8 mouse cellular contexts compared by ENCODE assay signal in the genomic region with DNA sequence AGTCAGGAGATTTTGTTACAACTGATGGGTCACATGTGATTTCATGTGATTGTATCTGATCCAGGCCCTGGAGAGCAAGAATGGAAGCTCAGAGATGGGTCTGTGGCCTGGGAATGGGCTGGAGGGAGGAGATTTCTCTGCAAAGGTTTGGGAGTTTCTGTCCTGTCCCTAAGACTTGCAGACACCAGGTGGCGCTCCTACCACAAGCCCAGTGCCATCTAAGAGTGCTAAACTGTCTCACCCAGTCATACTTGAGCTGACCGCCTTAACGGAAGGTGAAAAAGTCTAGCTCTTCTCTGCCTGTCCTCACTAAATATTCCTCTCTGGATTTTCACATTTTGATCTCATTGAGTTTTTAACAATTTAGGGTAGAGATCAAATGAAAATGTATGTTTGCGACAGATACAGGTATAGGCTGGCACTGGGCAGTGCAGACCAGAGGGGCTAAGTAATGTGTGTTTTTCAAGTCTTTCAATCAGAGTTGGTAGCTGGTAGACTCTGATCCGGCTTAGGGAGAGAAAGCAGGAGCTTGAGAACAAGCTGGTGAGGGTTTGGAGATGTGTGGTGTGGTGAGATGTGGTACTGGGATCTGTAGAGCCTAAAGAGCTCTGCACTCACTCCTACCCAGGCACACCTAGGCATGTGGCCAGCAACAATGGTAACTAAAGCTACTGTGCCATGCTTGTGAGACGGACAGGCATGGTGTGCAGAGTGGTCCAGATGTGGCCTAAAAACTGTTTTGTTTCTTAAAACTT. TPM values are rescaled to one million over a fixed set of nuclear protein-coding genes. Genes with fewer than 3 reads are reported as not detected.
DNase-seq lines count a peak whose midpoint lies in the region; TF ChIP-seq lines count a peak whose summit lies in the region.

No protein-coding gene starts in this region.

- H3K79me2 ChIP-seq in MEL (ENCODE audit: control insufficient read depth, insufficient read depth, low read length, poor library complexity) = no peaks in the 10 kb centered on the region

- H3K4me1 ChIP-seq in MEL (ENCODE audit: control insufficient read depth in 1 of 2, insufficient read depth in 2 of 2, low read length in 2 of 2) = no peaks in the 10 kb centered on the region

- H3K9ac ChIP-seq in MEL (ENCODE audit: control insufficient read depth, low read depth, low read length, poor library complexity, severe bottlenecking) = no peak overlapping the region

- H3K27ac ChIP-seq in MEL (ENCODE audit: control insufficient read depth, low read depth, low read length) = no peak overlapping the region

- peak; percentile 68 for TF ChIP-seq RAD21 in MEL (IDR thresholded peaks at IDR 0.05; ENCODE audit: low read depth, low read length)

- no peak overlapping the region for H3K4me3 ChIP-seq in MEL (ENCODE audit: control insufficient read depth in 1 of 2, insufficient read depth in 1 of 2, low read depth in 2 of 2, low read length in 2 of 2)

- intact Hi-C loops in gastrocnemius, postnatal 36 days (cut with DNase I) = loop anchor here (1.0 kb wide), 1 partner anchor 56 kb away; no protein-coding TSS in a partner anchor

- peak; percentile 90 to 92 for DNase-seq in B cell, adult 2 months
- peak; percentile 73 for DNase-seq in MEL (ENCODE audit: low read depth, low spot score)
- DNase-seq in cerebellum, adult 9-11 months = peak; percentile 90
- peak; percentile 77 to 81 for DNase-seq in gastrocnemius, postnatal 36 days
- DNase-seq in large intestine, adult 2 months (ENCODE audit: low read depth, low spot score) = peak; percentile 64
- DNase-seq in lung, postnatal 10 days = peak; percentile 92
- DNase-seq in right cerebral cortex, postnatal 36 days (ENCODE audit: low spot score in 2 of 2) = peak; percentile 64 to 75
- peak; percentile 84 for DNase-seq in urinary bladder, postnatal 25 days (ENCODE audit: low spot score)

- TF ChIP-seq CTCF in MEL (IDR thresholded peaks at IDR 0.05 in 2 of 3, conservative IDR thresholded peaks at IDR 0.05 in 1 of 3; ENCODE audit: control insufficient read depth in 1 of 3, insufficient read depth in 1 of 3, low read depth in 2 of 3, low read length in 3 of 3, poor library complexity in 1 of 3, severe bottlenecking in 1 of 3) = peak; percentile 78 to 86 (median 86)

- WGBS in large intestine, adult 2 months = 31% methylated on average over 6 of the region's 6 CpGs

- TF ChIP-seq POLR2A in MEL (IDR thresholded peaks at IDR 0.05; ENCODE audit: control insufficient read depth in 1 of 2, insufficient read depth in 1 of 2, low read depth in 1 of 2, low read length in 2 of 2, poor library complexity in 1 of 2) = no peak

- no peaks in the 10 kb centered on the region for H3K36me3 ChIP-seq in MEL (ENCODE audit: control insufficient read depth in 1 of 2, insufficient read depth in 2 of 2, low read length in 2 of 2)

- H3K9me3 ChIP-seq in MEL (replicated peaks; ENCODE audit: insufficient read depth, low read length) = no peaks in the 10 kb centered on the region

- 0 out of 4 replicates have a peak, but pooled peaks cover 0 to 2% of the 10 kb centered on the region in 2 experiments for H3K27me3 ChIP-seq in MEL (ENCODE audit: control insufficient read depth in 1 of 2, insufficient read depth in 2 of 2, low read length in 2 of 2)

- no peak for TF ChIP-seq EP300 in MEL (IDR thresholded peaks at IDR 0.05; ENCODE audit: low read depth in 1 of 2, low read length in 2 of 2)

TF ChIP-seq in MEL, 35 proteins besides CTCF, POLR2A, EP300 and RAD21:
- peak; percentile 47; the same call in 1 of the 2 replicates for TF ChIP-seq ZC3H11A (IDR thresholded peaks at IDR 0.05; ENCODE audit: low read depth, low read length)
- TF ChIP-seq SMC3 (IDR thresholded peaks at IDR 0.05; ENCODE audit: low read depth, low read length) = peak; percentile 86
- TF ChIP-seq GATA1 (IDR thresholded peaks at IDR 0.05; ENCODE audit: low read depth, low read length) = no peak
- TF ChIP-seq USF1 (IDR thresholded peaks at IDR 0.05; ENCODE audit: low read depth, low read length) = no peak

RNA-seq across cellular contexts. Expression of gene Sema7a, which starts 4.1 kb away (rescaled TPM):
- not detected in 2 replicates for total RNA-seq in MEL (2012; rRNA removed)
- polyA plus RNA-seq in MEL (2012; ENCODE audit: insufficient read depth in 1 of 2, insufficient read length in 2 of 2, low read depth in 1 of 2, low replicate concordance in 2 of 2, missing spikeins in 1 of 2) = under 1 TPM in 1 of 2 experiments, not detected in 1; 0.03 TPM
- total RNA-seq in gastrocnemius, postnatal 36 days (2021) = 10 to 100 TPM in 1 of 2 experiments, 1 to 10 TPM in 1; 7.9 to 12.5 TPM
- 16.0 and 25.3 TPM in 2 replicates for polyA plus RNA-seq in large intestine, adult 2 months (2012; rRNA removed)

RNA-seq across cellular contexts. Expression of gene Ubl7, which starts 25.1 kb away (rescaled TPM):
- 22.7 and 23.7 TPM in 2 replicates for total RNA-seq in MEL (2012; rRNA removed)
- polyA plus RNA-seq in MEL (2012; ENCODE audit: insufficient read depth in 1 of 2, insufficient read length in 2 of 2, low read depth in 1 of 2, low replicate concordance in 2 of 2, missing spikeins in 1 of 2) = 10 to 100 TPM in 1 of 2 experiments, not detected in 1; 89.6 TPM
- total RNA-seq in gastrocnemius, postnatal 36 days (2021) = 10 to 100 TPM; 65.2 to 80.4 TPM
- 84.7 and 93.7 TPM in 2 replicates for polyA plus RNA-seq in large intestine, adult 2 months (2012; rRNA removed)
